Mouse (Mus musculus) cerebellum, adult 2 months (tissue): Measurements from ENCODE around the gene Dpep3. TPM values are rescaled to one million over a fixed set of nuclear protein-coding genes. Genes with fewer than 3 reads are reported as not detected.

ENCODE experiments used
- DNase-seq, 2 experiments: peaks; one replicate each; pipeline ENCODE4 v3.0.0; 2021
- H3K27ac ChIP-seq: fragments of 200-500 bp; 2 replicates; pipeline ENCODE4 v1.5.1; 2012; ENCODE audit warnings: low read length, control low read depth, inconsistent platforms; ENCODE audit not compliant: insufficient read depth
- H3K27me3 ChIP-seq: fragments of 200-500 bp; 2 replicates; pipeline ENCODE4 v1.6.1; 2012; ENCODE audit warnings: inconsistent platforms, mild to moderate bottlenecking, low read length, moderate library complexity; ENCODE audit not compliant: control insufficient read depth, insufficient read depth
- H3K4me1 ChIP-seq: fragments of 200-500 bp; 2 replicates; pipeline ENCODE4 v1.6.1; 2011; ENCODE audit warnings: low read length; ENCODE audit not compliant: control insufficient read depth, insufficient read depth
- H3K4me3 ChIP-seq: fragments of 200-500 bp; replicated peaks from 2 replicates; pipeline ENCODE3; 2011; ENCODE audit warnings: mild to moderate bottlenecking, low read depth, low read length, control low read depth; ENCODE audit not compliant: insufficient read depth
- CTCF ChIP-seq: fragments of 200-500 bp; IDR thresholded peaks from 2 replicates; pipeline ENCODE4 v1.5.1; 2011; ENCODE audit warnings: low read depth, mild to moderate bottlenecking, control low read depth, low read length, moderate library complexity, borderline replicate concordance; ENCODE audit not compliant: insufficient read depth
- POLR2A ChIP-seq: fragments of 200-500 bp; IDR thresholded peaks from 2 replicates; pipeline ENCODE4 v1.6.1; 2011; ENCODE audit warnings: low read length, control low read depth, borderline replicate concordance; ENCODE audit not compliant: insufficient read depth
- WGBS: fragments of 180-500 bp; shearing (Covaris S2); methylation state at CpG from one replicate; pipeline ENCODE4 v1.1.7; 2018; 5-methylcytosine and 5-hydroxymethylcytosine counted together
- polyA plus RNA-seq: library from polyadenylated mRNA; depleted of rRNA; stranded (reverse); fragments of >200 nt; gene quantifications from 2 replicates; pipeline ENCODE4 v1.2.3, GENCODE M21; 2012

Dpep3 gene
- polyA plus RNA-seq, 1 experiment, result not detected

- Histone ChIP-seq H3K27me3 (peaks cover 4% of the 10 kb centered on the region; the same call in 1 of the 2 replicates), H3K4me3 (no peak overlapping the region), H3K27ac (no peak overlapping the region), H3K4me1 (peaks cover 3% of the 10 kb centered on the region; the same call in 1 of the 2 replicates)
- no peak for DNase-seq
- TF ChIP-seq POLR2A (no peak), CTCF (no peak)
- 69% methylated on average over 1 of the region's 1 CpGs for WGBS
These were observed 9.9 kb downstream of the Dpep3 start for GRCm38 (mm10) chr8:105969367-105969766.

GRCm38 (mm10) chr8:105966692-105967311 is 12.4 kb downstream of the Dpep3 start:
- no peak for DNase-seq
- no peak overlapping the region for H3K27ac ChIP-seq
- TF ChIP-seq CTCF (no peak), POLR2A (no peak)
- H3K4me3 ChIP-seq, result no peak overlapping the region
- WGBS, result 17% methylated on average over 19 of the region's 19 CpGs
- peaks cover 4% of the 10 kb centered on the region; the same call in 1 of the 2 replicates for H3K27me3 ChIP-seq
- peaks cover 3% of the 10 kb centered on the region; the same call in 1 of the 2 replicates for H3K4me1 ChIP-seq

- no peak for TF ChIP-seq CTCF
- TF ChIP-seq POLR2A, result no peak
- H3K27ac ChIP-seq, result no peak within 1 kb of the TSS
- H3K4me3 ChIP-seq, result peak within 1 kb of the TSS; percentile 40
- DNase-seq, result no peak
- H3K27me3 ChIP-seq, result peaks cover 4% of the 10 kb centered on the region; the same call in 1 of the 2 replicates
- 1% methylated on average over 45 of the region's 47 CpGs for WGBS
- H3K4me1 ChIP-seq, result peaks cover 3% of the 10 kb centered on the region; the same call in 1 of the 2 replicates
These were observed 13.3 kb downstream of the Dpep3 start, which contains the start of gene Slc12a4 for GRCm38 (mm10) chr8:105965905-105966341. TSS of gene Slc12a4 (minus strand) at chr8:105966097.

GRCm38 (mm10) chr8:105965266-105965904 is 13.8 kb downstream of the Dpep3 start:
- Histone ChIP-seq H3K27ac (no peak overlapping the region), H3K27me3 (peaks cover 4% of the 10 kb centered on the region; the same call in 1 of the 2 replicates), H3K4me1 (peaks cover 3% of the 10 kb centered on the region), H3K4me3 (peak overlapping the region; percentile 33)
- DNase-seq, result no peak
- 6% methylated on average over 40 of the region's 40 CpGs for WGBS
- no peak for TF ChIP-seq CTCF
- TF ChIP-seq POLR2A, result no peak

GRCm38 (mm10) chr8:105964506-105965265 is 14.5 kb downstream of the Dpep3 start:
- Histone ChIP-seq H3K27me3 (peaks cover 4% of the 10 kb centered on the region; the same call in 1 of the 2 replicates), H3K4me1 (peaks cover 5% of the 10 kb centered on the region), H3K4me3 (no peak overlapping the region), H3K27ac (no peak overlapping the region)
- TF ChIP-seq CTCF, result no peak
- no peak for TF ChIP-seq POLR2A
- 70% methylated on average over 12 of the region's 12 CpGs for WGBS
- DNase-seq, result no peak

- DNase-seq, result no peak
- peaks cover 4% of the 10 kb centered on the region; the same call in 1 of the 2 replicates for H3K27me3 ChIP-seq
- H3K4me3 ChIP-seq, result no peak overlapping the region
- peaks cover 12% of the 10 kb centered on the region for H3K4me1 ChIP-seq
- no peak for TF ChIP-seq CTCF
- TF ChIP-seq POLR2A, result no peak
- no peak overlapping the region for H3K27ac ChIP-seq
- WGBS, result 95% methylated on average over 10 of the region's 10 CpGs
These were observed 17.7 kb downstream of the Dpep3 start for GRCm38 (mm10) chr8:105961536-105961935.

- Histone ChIP-seq H3K4me3 (no peak overlapping the region), H3K27ac (no peak overlapping the region), H3K4me1 (peaks cover 11% of the 10 kb centered on the region), H3K27me3 (peaks cover 4% of the 10 kb centered on the region; the same call in 1 of the 2 replicates)
- 85% methylated on average over 14 of the region's 14 CpGs for WGBS
- TF ChIP-seq POLR2A (no peak), CTCF (no peak)
- no peak for DNase-seq
These were observed 18.1 kb downstream of the Dpep3 start for GRCm38 (mm10) chr8:105961101-105961500.
